ENCODE assay signal across 17 mouse cellular contexts in the genomic region with DNA sequence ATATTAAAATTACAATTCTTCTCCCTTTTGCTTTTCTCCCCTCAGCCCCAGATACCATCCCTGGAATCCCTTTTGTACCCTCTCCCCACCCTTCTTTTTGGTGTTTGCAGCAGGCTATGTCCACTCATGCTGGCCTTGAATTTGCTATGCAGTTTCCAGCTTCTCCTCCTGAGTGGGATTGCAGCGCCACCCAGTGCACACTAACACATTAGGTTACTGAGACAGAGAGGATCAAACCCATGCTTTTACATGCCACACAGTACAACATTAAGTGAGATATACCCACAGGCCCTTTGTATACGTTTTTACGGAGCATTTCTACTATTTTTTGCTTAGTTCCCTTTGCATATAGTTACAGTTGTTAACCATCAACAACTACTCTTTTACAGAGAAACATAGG. TPM values are rescaled to one million over a fixed set of nuclear protein-coding genes. Genes with fewer than 3 reads are reported as not detected.
DNase-seq lines count a peak whose midpoint lies in the region; TF ChIP-seq lines count a peak whose summit lies in the region.
"Had no signal": no experiment of that assay in that cellular context is flagged by ENCODE, and none has a peak within 500 bp of the region (broad histone marks: within the 10 kb centered on the region; RNA-seq: fewer than 3 reads in every experiment).

No protein-coding gene starts in this region.

- H3K79me2 ChIP-seq in heart, adult 2 months (replicated peaks; ENCODE audit: control insufficient read depth, insufficient read depth, low read length) = no peaks in the 10 kb centered on the region

- DNase-seq in heart, adult 2 months = no peak
- DNase-seq in heart, postnatal 25 days (ENCODE audit: low spot score) = no peak
- no peak for DNase-seq in layer of hippocampus, adult 2 months (ENCODE audit: low spot score in 2 of 2)
- no peak for DNase-seq in layer of hippocampus, adult 9-11 months
- DNase-seq in A20 (ENCODE audit: low read depth, low spot score) = peak; percentile 30
- peak; percentile 21 for DNase-seq in ZHBTc4 (ENCODE audit: low read depth, low spot score)
- no peak for DNase-seq in c-Kit-positive CD71-positive TER-119-positive erythroid progenitor cells, embryonic 14.5 days (ENCODE audit: low spot score)
- no peak for DNase-seq in layer of hippocampus, adult 9-10 months (ENCODE audit: low spot score)
- DNase-seq: heart, postnatal 4 days; thymus, postnatal 36 days had no signal

- 0 out of 2 replicates have a peak, but pooled peaks have one; percentile 7 for TF ChIP-seq CTCF in heart, adult 2 months (IDR thresholded peaks at IDR 0.05)
- peak; percentile 11; the same call in 1 of the 2 replicates for TF ChIP-seq CTCF in layer of hippocampus, adult 2 months (conservative IDR thresholded peaks at IDR 0.05)

- H3K27me3 ChIP-seq in heart, adult 2 months (ENCODE audit: control insufficient read depth, insufficient read depth, low read length) = no peaks in the 10 kb centered on the region
- H3K27me3 ChIP-seq: neural tube, embryonic 13.5 days had no signal

- no peak overlapping the region for H3K27ac ChIP-seq in heart, adult 2 months
- no peak overlapping the region for H3K27ac ChIP-seq in layer of hippocampus, adult 2 months
- H3K27ac ChIP-seq: neural tube, embryonic 13.5 days had no signal

- H3K36me3 ChIP-seq in heart, adult 2 months (ENCODE audit: control insufficient read depth, insufficient read depth, low read length) = no peaks in the 10 kb centered on the region
- H3K36me3 ChIP-seq: neural tube, embryonic 13.5 days had no signal

- H3K4me3 ChIP-seq in heart, adult 2 months = no peak overlapping the region
- no peak overlapping the region for H3K4me3 ChIP-seq in layer of hippocampus, adult 2 months
- H3K4me3 ChIP-seq: neural tube, embryonic 13.5 days had no signal

- no peak for TF ChIP-seq POLR2A in heart, adult 2 months (IDR thresholded peaks at IDR 0.05; ENCODE audit: insufficient read depth, low read depth, low read length)

- TF ChIP-seq EP300 in heart, adult 2 months (IDR thresholded peaks at IDR 0.05; ENCODE audit: insufficient read depth, low read depth, low read length) = no peak

- no peak overlapping the region for H3K9ac ChIP-seq in heart, adult 2 months (ENCODE audit: low read depth, low read length)
- H3K9ac ChIP-seq: neural tube, embryonic 13.5 days had no signal

- WGBS in heart, adult 2 months = 45% methylated on average over 3 of the region's 3 CpGs

- no peaks in the 10 kb centered on the region for H3K4me1 ChIP-seq in heart, adult 2 months (ENCODE audit: control insufficient read depth, insufficient read depth, low read length)
- H3K4me1 ChIP-seq: neural tube, embryonic 13.5 days had no signal

- intact Hi-C loops in heart, adult 2 months (cut with DNase I) = no loop called here
- intact Hi-C loops in heart, postnatal 25 days (cut with DNase I) = no loop called here

RNA-seq across cellular contexts. Expression of a gene that starts 6.0 kb away (rescaled TPM):
- not detected for total RNA-seq in heart, adult 2 months (2021)
- polyA plus RNA-seq in heart, adult 2 months (2012; rRNA removed) = not detected in 2 replicates
- not detected for total RNA-seq in heart, postnatal 25 days (2021)
- total RNA-seq in layer of hippocampus, adult 2 months (2021) = not detected
- total RNA-seq: granulocyte monocyte progenitor cell, adult 5-6 weeks; heart, postnatal 4 days; left cerebral cortex, postnatal 10 days; megakaryocyte-erythroid progenitor cell, adult 5-6 weeks had no signal
- polyA plus RNA-seq: C2C12; liver, embryonic 16.5 days; neural tube, embryonic 13.5 days; stomach, embryonic 14.5 days had no signal

RNA-seq across cellular contexts. Expression of a gene that starts 21.3 kb away (rescaled TPM):
- not detected for total RNA-seq in heart, adult 2 months (2021)
- polyA plus RNA-seq in heart, adult 2 months (2012; rRNA removed) = not detected in 2 replicates
- total RNA-seq in heart, postnatal 25 days (2021) = not detected
- not detected for total RNA-seq in layer of hippocampus, adult 2 months (2021)
- total RNA-seq: granulocyte monocyte progenitor cell, adult 5-6 weeks; heart, postnatal 4 days; left cerebral cortex, postnatal 10 days; megakaryocyte-erythroid progenitor cell, adult 5-6 weeks had no signal
- polyA plus RNA-seq: C2C12; liver, embryonic 16.5 days; neural tube, embryonic 13.5 days; stomach, embryonic 14.5 days had no signal

RNA-seq across cellular contexts. Expression of a gene that starts 21.9 kb away (rescaled TPM):
- total RNA-seq in heart, adult 2 months (2021) = not detected
- not detected in 2 replicates for polyA plus RNA-seq in heart, adult 2 months (2012; rRNA removed)
- total RNA-seq in heart, postnatal 25 days (2021) = not detected
- not detected for total RNA-seq in layer of hippocampus, adult 2 months (2021)
- total RNA-seq: granulocyte monocyte progenitor cell, adult 5-6 weeks; heart, postnatal 4 days; left cerebral cortex, postnatal 10 days; megakaryocyte-erythroid progenitor cell, adult 5-6 weeks had no signal
- polyA plus RNA-seq: C2C12; liver, embryonic 16.5 days; neural tube, embryonic 13.5 days; stomach, embryonic 14.5 days had no signal

RNA-seq across cellular contexts. Expression of a gene that starts 36.8 kb away (rescaled TPM):
- not detected for total RNA-seq in heart, adult 2 months (2021)
- polyA plus RNA-seq in heart, adult 2 months (2012; rRNA removed) = not detected in 2 replicates
- total RNA-seq in heart, postnatal 25 days (2021) = not detected
- not detected for total RNA-seq in layer of hippocampus, adult 2 months (2021)
- total RNA-seq: granulocyte monocyte progenitor cell, adult 5-6 weeks; heart, postnatal 4 days; left cerebral cortex, postnatal 10 days; megakaryocyte-erythroid progenitor cell, adult 5-6 weeks had no signal
- polyA plus RNA-seq: C2C12; liver, embryonic 16.5 days; neural tube, embryonic 13.5 days; stomach, embryonic 14.5 days had no signal

RNA-seq across cellular contexts. Expression of a gene that starts 37.7 kb away (rescaled TPM):
- total RNA-seq in heart, adult 2 months (2021) = not detected
- not detected in 2 replicates for polyA plus RNA-seq in heart, adult 2 months (2012; rRNA removed)
- total RNA-seq in heart, postnatal 25 days (2021) = not detected
- not detected for total RNA-seq in layer of hippocampus, adult 2 months (2021)
- total RNA-seq: granulocyte monocyte progenitor cell, adult 5-6 weeks; heart, postnatal 4 days; left cerebral cortex, postnatal 10 days; megakaryocyte-erythroid progenitor cell, adult 5-6 weeks had no signal
- polyA plus RNA-seq: C2C12; liver, embryonic 16.5 days; neural tube, embryonic 13.5 days; stomach, embryonic 14.5 days had no signal

Comparison
In these comparisons a context has a peak if more than half of its experiments do, and no peak if none do; other contexts are left out.
1. DNase-seq: peak in A20 (single experiment) and ZHBTc4 (single experiment); none in heart, adult 2 months (0 of 2), heart, postnatal 25 days (single experiment), layer of hippocampus, adult 2 months (0 of 2), layer of hippocampus, adult 9-11 months (single experiment), c-Kit-positive CD71-positive TER-119-positive erythroid progenitor cells, embryonic 14.5 days (single experiment) and layer of hippocampus, adult 9-10 months (single experiment).